In genomic region chr16:30544693-30545092, GRCm38 (mm10) we compare ENCODE assay signal across 24 mouse cellular contexts. TPM values are rescaled to one million over a fixed set of nuclear protein-coding genes. Genes with fewer than 3 reads are reported as not detected.
DNase-seq lines count a peak whose midpoint lies in the region; ATAC-seq and TF ChIP-seq lines count a peak whose summit lies in the region.
"Had no signal": no experiment of that assay in that cellular context is flagged by ENCODE, and none has a peak within 500 bp of the region (broad histone marks: within the 10 kb centered on the region; RNA-seq: fewer than 3 reads in every experiment).

No protein-coding gene starts in this region.

- no peak overlapping the region for H3K27ac ChIP-seq in liver, embryonic 12.5 days
- H3K27ac ChIP-seq in liver, embryonic 11.5 days (ENCODE audit: low read depth, low read length): no peak overlapping the region
- H3K27ac ChIP-seq in liver, embryonic 14.5 days: no peak overlapping the region
- no peak overlapping the region for H3K27ac ChIP-seq in intestine, embryonic 16.5 days (ENCODE audit: low read length)
- H3K27ac ChIP-seq: embryonic facial prominence, embryonic 10.5 days; embryonic facial prominence, embryonic 12.5 days; forebrain, embryonic 13.5 days; forebrain, embryonic 15.5 days had no signal

- WGBS in liver, embryonic 12.5 days (ENCODE audit: insufficient replicate concordance): 41% methylated on average over 4 of the region's 4 CpGs
- WGBS in liver, embryonic 11.5 days: 60% methylated on average over 4 of the region's 4 CpGs
- 33% methylated on average over 4 of the region's 4 CpGs for WGBS in liver, embryonic 14.5 days (ENCODE audit: insufficient replicate concordance)
- 76% methylated on average over 4 of the region's 4 CpGs for WGBS in intestine, embryonic 16.5 days

- no peaks in the 10 kb centered on the region for H3K9me3 ChIP-seq in liver, embryonic 12.5 days (replicated peaks)
- no peaks in the 10 kb centered on the region for H3K9me3 ChIP-seq in liver, embryonic 11.5 days (ENCODE audit: control insufficient read depth, low read length)
- no peaks in the 10 kb centered on the region for H3K9me3 ChIP-seq in liver, embryonic 14.5 days (ENCODE audit: control insufficient read depth, low read length)
- peaks cover 6% of the 10 kb centered on the region for H3K9me3 ChIP-seq in G1E (replicated peaks)
- H3K9me3 ChIP-seq in intestine, embryonic 16.5 days (ENCODE audit: control insufficient read depth, low read length): no peaks in the 10 kb centered on the region
- H3K9me3 ChIP-seq: forebrain, embryonic 13.5 days; forebrain, embryonic 15.5 days had no signal

- no peak overlapping the region for H3K9ac ChIP-seq in liver, embryonic 12.5 days
- no peak overlapping the region for H3K9ac ChIP-seq in liver, embryonic 11.5 days (ENCODE audit: low read depth, low read length)
- H3K9ac ChIP-seq in liver, embryonic 14.5 days (replicated peaks): no peak overlapping the region
- no peak overlapping the region for H3K9ac ChIP-seq in intestine, embryonic 16.5 days (ENCODE audit: low read depth, low read length)
- H3K9ac ChIP-seq: embryonic facial prominence, embryonic 12.5 days; forebrain, embryonic 13.5 days; forebrain, embryonic 15.5 days had no signal

- H3K4me3 ChIP-seq in liver, embryonic 12.5 days: no peak overlapping the region
- no peak overlapping the region for H3K4me3 ChIP-seq in liver, embryonic 11.5 days (ENCODE audit: low read depth, low read length)
- no peak overlapping the region for H3K4me3 ChIP-seq in liver, embryonic 14.5 days (ENCODE audit: insufficient read depth in 1 of 2, low read depth in 2 of 2, low read length in 2 of 2)
- peak overlapping the region; percentile 35; the same call in 1 of the 2 replicates for H3K4me3 ChIP-seq in G1E (ENCODE audit: low read depth, low read length)
- H3K4me3 ChIP-seq in intestine, embryonic 16.5 days (ENCODE audit: low read length): no peak overlapping the region
- H3K4me3 ChIP-seq: embryonic facial prominence, embryonic 10.5 days; embryonic facial prominence, embryonic 12.5 days; forebrain, embryonic 13.5 days; forebrain, embryonic 15.5 days had no signal

- DNase-seq in liver, embryonic 11.5 days (ENCODE audit: low spot score): no peak
- DNase-seq in liver, embryonic 14.5 days (ENCODE audit: low read depth in 3 of 3, low spot score in 3 of 3): no peak
- DNase-seq in liver (no peak), G1E (ENCODE audit: low spot score) (peak; percentile 46)
- DNase-seq in kidney, adult 8-10 months: no peak
- DNase-seq: adrenal gland, adult 8-10 months; adrenal gland, postnatal 14 days; adrenal gland, postnatal 36 days; B cell, adult 2 months; cerebellum, adult 11-12 months; cerebellum, adult 2 months; cerebellum, adult 9-10 months; cerebellum, postnatal 10 days; cerebellum, postnatal 25 days had no signal

- ATAC-seq in liver, embryonic 12.5 days: peak; percentile 34
- no peak for ATAC-seq in liver, embryonic 11.5 days (replicated peaks; ENCODE audit: low FRiP score)
- peak; percentile 28; the same call in 1 of the 2 replicates for ATAC-seq in liver, embryonic 14.5 days (ENCODE audit: insufficient read depth)
- ATAC-seq in G1E (ENCODE audit: extremely low read depth, insufficient number of reproducible peaks, low FRiP score, poor library complexity, severe bottlenecking): peak; percentile 91
- ATAC-seq in megakaryocyte, adult 5-6 weeks (ENCODE audit: poor library complexity, severe bottlenecking): peak; percentile 30; the same call in 1 of the 2 replicates
- no peak for ATAC-seq in intestine, embryonic 16.5 days
- ATAC-seq: activated CD4-positive, CD25-positive, alpha-beta regulatory T cell, adult 4 months; CD4-positive, CD25-positive, alpha-beta regulatory T cell, adult 4 months; forebrain, embryonic 13.5 days; forebrain, embryonic 15.5 days; Patski had no signal

- TF ChIP-seq EP300 in liver, embryonic 14.5 days (IDR thresholded peaks at IDR 0.05; ENCODE audit: low read depth): 0 out of 2 replicates have a peak, but pooled peaks have one; percentile 8

- no peak overlapping the region for H3K4me2 ChIP-seq in liver, embryonic 12.5 days
- no peak overlapping the region for H3K4me2 ChIP-seq in liver, embryonic 11.5 days
- no peak overlapping the region for H3K4me2 ChIP-seq in liver, embryonic 14.5 days (ENCODE audit: low read depth)
- H3K4me2 ChIP-seq in intestine, embryonic 16.5 days (ENCODE audit: low read depth, low read length): no peak overlapping the region
- H3K4me2 ChIP-seq: embryonic facial prominence, embryonic 12.5 days; forebrain, embryonic 13.5 days; forebrain, embryonic 15.5 days had no signal

- TF ChIP-seq CTCF in liver, embryonic 14.5 days (IDR thresholded peaks at IDR 0.05; ENCODE audit: low read depth): no peak
- no peak for TF ChIP-seq CTCF in G1E (IDR thresholded peaks at IDR 0.05; ENCODE audit: low read depth, low read length)

- H3K4me1 ChIP-seq in liver, embryonic 12.5 days: peaks cover 7% of the 10 kb centered on the region
- no peaks in the 10 kb centered on the region for H3K4me1 ChIP-seq in liver, embryonic 11.5 days (replicated peaks; ENCODE audit: control insufficient read depth, insufficient read depth, low read length)
- H3K4me1 ChIP-seq in liver, embryonic 14.5 days (replicated peaks; ENCODE audit: control insufficient read depth in 2 of 2, insufficient read depth in 2 of 2, low read length in 1 of 2): peaks cover 0 to 6% of the 10 kb centered on the region in 2 experiments; a peak in 1 of 4 replicates
- peaks cover 87% of the 10 kb centered on the region for H3K4me1 ChIP-seq in G1E (ENCODE audit: insufficient read depth, low read depth, low read length)
- no peaks in the 10 kb centered on the region for H3K4me1 ChIP-seq in intestine, embryonic 16.5 days (ENCODE audit: control insufficient read depth, insufficient read depth, low read length)

- peaks cover 4% of the 10 kb centered on the region; the same call in 1 of the 2 replicates for H3K36me3 ChIP-seq in liver, embryonic 12.5 days
- H3K36me3 ChIP-seq in liver, embryonic 11.5 days (ENCODE audit: control insufficient read depth, insufficient read depth, low read length): no peaks in the 10 kb centered on the region
- no peaks in the 10 kb centered on the region for H3K36me3 ChIP-seq in liver, embryonic 14.5 days (replicated peaks; ENCODE audit: control insufficient read depth, insufficient read depth, low read depth)
- peaks cover 86% of the 10 kb centered on the region for H3K36me3 ChIP-seq in G1E (replicated peaks)
- H3K36me3 ChIP-seq in intestine, embryonic 16.5 days (ENCODE audit: control insufficient read depth, insufficient read depth, low read length): no peaks in the 10 kb centered on the region

- H3K27me3 ChIP-seq in liver, embryonic 12.5 days (replicated peaks): peaks cover 61% of the 10 kb centered on the region
- peaks cover 17% of the 10 kb centered on the region for H3K27me3 ChIP-seq in liver, embryonic 11.5 days (replicated peaks; ENCODE audit: control insufficient read depth, insufficient read depth, low read length)
- peaks cover 3% of the 10 kb centered on the region for H3K27me3 ChIP-seq in liver, embryonic 14.5 days (ENCODE audit: control insufficient read depth, insufficient read depth, low read length)
- no peaks in the 10 kb centered on the region for H3K27me3 ChIP-seq in G1E (ENCODE audit: insufficient read depth, low read length)
- no peaks in the 10 kb centered on the region for H3K27me3 ChIP-seq in intestine, embryonic 16.5 days (replicated peaks; ENCODE audit: control insufficient read depth, insufficient read depth, low read length)
- H3K27me3 ChIP-seq: embryonic facial prominence, embryonic 12.5 days; forebrain, embryonic 13.5 days; forebrain, embryonic 15.5 days; Patski had no signal

RNA-seq across cellular contexts. Expression of gene Tmem44, which starts 5.9 kb away (rescaled TPM):
- polyA plus RNA-seq in liver, embryonic 12.5 days (2016; fragmentation: Nextera tagmentation; extraction: Ambion mirVana): 1.5 and 1.7 TPM in 2 replicates
- 3.5 and 4.1 TPM in 2 replicates for polyA plus RNA-seq in liver, embryonic 11.5 days (2014; fragmentation: Nextera tagmentation; extraction: Ambion mirVana)
- 0.85 and 0.87 TPM in 2 replicates for polyA plus RNA-seq in liver, embryonic 14.5 days (2012; rRNA removed)
- 0.46 and 0.48 TPM in 2 replicates for polyA plus RNA-seq in liver, embryonic 14.5 days (2014; fragmentation: Nextera tagmentation; extraction: Ambion mirVana)
- total RNA-seq in G1E (2014; fragmentation: Nextera tagmentation): 25.4 and 28.8 TPM in 2 replicates
- total RNA-seq in G1E (2017): 69.5 and 72.7 TPM in 2 replicates
- polyA plus RNA-seq in G1E (2012): 11.5 and 11.8 TPM in 2 replicates
- not detected in 2 replicates for total RNA-seq in megakaryocyte, adult 5-6 weeks (2015)
- total RNA-seq in megakaryocyte, adult 5-6 weeks (2017): 0.04 TPM in 2 replicates
- 7.2 and 8.4 TPM in 2 replicates for polyA plus RNA-seq in intestine, embryonic 16.5 days (2015; fragmentation: Nextera tagmentation; extraction: Ambion mirVana)

RNA-seq across cellular contexts. Expression of gene Lsg1, which starts 42.7 kb away (rescaled TPM):
- polyA plus RNA-seq in liver, embryonic 12.5 days (2016; fragmentation: Nextera tagmentation; extraction: Ambion mirVana): 49.2 and 50.9 TPM in 2 replicates
- polyA plus RNA-seq in liver, embryonic 11.5 days (2014; fragmentation: Nextera tagmentation; extraction: Ambion mirVana): 81.0 and 82.2 TPM in 2 replicates
- 7.1 and 12.3 TPM in 2 replicates for polyA plus RNA-seq in liver, embryonic 14.5 days (2012; rRNA removed)
- polyA plus RNA-seq in liver, embryonic 14.5 days (2014; fragmentation: Nextera tagmentation; extraction: Ambion mirVana): 28.2 and 28.8 TPM in 2 replicates
- 59.5 and 64.4 TPM in 2 replicates for total RNA-seq in G1E (2014; fragmentation: Nextera tagmentation)
- total RNA-seq in G1E (2017): 52.9 and 65.7 TPM in 2 replicates
- 10.0 and 11.0 TPM in 2 replicates for polyA plus RNA-seq in G1E (2012)
- 19.2 and 19.9 TPM in 2 replicates for total RNA-seq in megakaryocyte, adult 5-6 weeks (2015)
- 38.2 and 42.9 TPM in 2 replicates for total RNA-seq in megakaryocyte, adult 5-6 weeks (2017)
- 41.2 and 49.3 TPM in 2 replicates for polyA plus RNA-seq in intestine, embryonic 16.5 days (2015; fragmentation: Nextera tagmentation; extraction: Ambion mirVana)

RNA-seq across cellular contexts. Expression of gene Fam43a, which starts 54.8 kb away (rescaled TPM):
- 8.8 and 9.2 TPM in 2 replicates for polyA plus RNA-seq in liver, embryonic 12.5 days (2016; fragmentation: Nextera tagmentation; extraction: Ambion mirVana)
- 6.2 and 7.2 TPM in 2 replicates for polyA plus RNA-seq in liver, embryonic 11.5 days (2014; fragmentation: Nextera tagmentation; extraction: Ambion mirVana)
- 2.7 and 2.9 TPM in 2 replicates for polyA plus RNA-seq in liver, embryonic 14.5 days (2012; rRNA removed)
- 1.6 and 2.0 TPM in 2 replicates for polyA plus RNA-seq in liver, embryonic 14.5 days (2014; fragmentation: Nextera tagmentation; extraction: Ambion mirVana)
- total RNA-seq in G1E (2014; fragmentation: Nextera tagmentation) (not detected in 2 replicates), G1E (2017) (not detected in 2 replicates)
- 0.01 and 0.02 TPM in 2 replicates for polyA plus RNA-seq in G1E (2012)
- 4.6 and 4.7 TPM in 2 replicates for total RNA-seq in megakaryocyte, adult 5-6 weeks (2015)
- total RNA-seq in megakaryocyte, adult 5-6 weeks (2017): 7.9 and 9.3 TPM in 2 replicates
- polyA plus RNA-seq in intestine, embryonic 16.5 days (2015; fragmentation: Nextera tagmentation; extraction: Ambion mirVana): 11.3 and 11.8 TPM in 2 replicates

Comparison
In these comparisons a context has a peak if more than half of its experiments do, and no peak if none do; other contexts are left out.
1. ATAC-seq: peak in liver, embryonic 12.5 days (single experiment), liver, embryonic 14.5 days (single experiment), G1E (single experiment) and megakaryocyte, adult 5-6 weeks (single experiment); none in liver, embryonic 11.5 days (single experiment) and intestine, embryonic 16.5 days (single experiment).